14 mouse cellular contexts compared by ENCODE assay signal in genomic region chr17:57988420-57988819, GRCm38 (mm10).
DNase-seq lines count a peak whose midpoint lies in the region; ATAC-seq and TF ChIP-seq lines count a peak whose summit lies in the region.
"Had no signal": no experiment of that assay in that cellular context is flagged by ENCODE, and none has a peak within 500 bp of the region (broad histone marks: within the 10 kb centered on the region; RNA-seq: fewer than 3 reads in every experiment).

No protein-coding gene starts in this region.

- no peaks in the 10 kb centered on the region for H3K4me1 ChIP-seq in lung, postnatal 0 days (ENCODE audit: insufficient read depth, low read depth, low read length)
- no peaks in the 10 kb centered on the region for H3K4me1 ChIP-seq in MEL (ENCODE audit: control insufficient read depth in 1 of 2, insufficient read depth in 2 of 2, low read length in 2 of 2)
- H3K4me1 ChIP-seq in embryonic facial prominence, embryonic 10.5 days: no peaks in the 10 kb centered on the region
- H3K4me1 ChIP-seq: forebrain, embryonic 13.5 days; stomach, embryonic 15.5 days had no signal

- H3K9me3 ChIP-seq in lung, postnatal 0 days (ENCODE audit: low read length): no peaks in the 10 kb centered on the region
- no peaks in the 10 kb centered on the region for H3K9me3 ChIP-seq in MEL (replicated peaks; ENCODE audit: insufficient read depth, low read length)
- H3K9me3 ChIP-seq in embryonic facial prominence, embryonic 10.5 days: no peaks in the 10 kb centered on the region
- H3K9me3 ChIP-seq: forebrain, embryonic 13.5 days; stomach, embryonic 15.5 days had no signal

- peak; percentile 65 for ATAC-seq in frontal cortex, adult (ENCODE audit: low TSS enrichment)
- no peak for ATAC-seq in lung, postnatal 0 days
- ATAC-seq in activated CD4-positive, CD25-positive, alpha-beta regulatory T cell, adult 4 months: no peak
- ATAC-seq: forebrain, embryonic 13.5 days had no signal

- TF ChIP-seq RAD21 in MEL (IDR thresholded peaks at IDR 0.05; ENCODE audit: low read depth, low read length): no peak; the same call in 1 of the 2 replicates

- 43% methylated on average over 2 of the region's 2 CpGs for WGBS in lung, postnatal 0 days
- WGBS in embryonic facial prominence, embryonic 10.5 days: 46% methylated on average over 2 of the region's 2 CpGs

- DNase-seq in frontal cortex, postnatal 25 days (ENCODE audit: low spot score in 2 of 2): no peak
- DNase-seq in lung, postnatal 0 days (ENCODE audit: low spot score): peak; percentile 24
- no peak for DNase-seq in lung, postnatal 10 days
- DNase-seq in MEL (ENCODE audit: low read depth, low spot score): peak; percentile 11
- DNase-seq in embryonic facial prominence, embryonic 10.5 days (ENCODE audit: low spot score): peak; percentile 35
- DNase-seq in gastrocnemius, adult 18-20 months (ENCODE audit: low spot score): no peak
- DNase-seq: cerebellum, adult 11 months; kidney, adult 18-20 months had no signal

- no peak for TF ChIP-seq EP300 in lung, postnatal 0 days (IDR thresholded peaks at IDR 0.05)
- no peak for TF ChIP-seq EP300 in MEL (IDR thresholded peaks at IDR 0.05; ENCODE audit: low read depth in 1 of 2, low read length in 2 of 2)

- no peak overlapping the region for H3K27ac ChIP-seq in lung, postnatal 0 days (ENCODE audit: low read length)
- H3K27ac ChIP-seq in MEL (ENCODE audit: control insufficient read depth, low read depth, low read length): no peak overlapping the region
- H3K27ac ChIP-seq in embryonic facial prominence, embryonic 10.5 days (replicated peaks): no peak overlapping the region
- H3K27ac ChIP-seq: forebrain, embryonic 13.5 days; stomach, embryonic 15.5 days had no signal

- peak; percentile 47 for TF ChIP-seq CTCF in lung, postnatal 0 days (IDR thresholded peaks at IDR 0.05)
- TF ChIP-seq CTCF in MEL (IDR thresholded peaks at IDR 0.05 in 2 of 3, conservative IDR thresholded peaks at IDR 0.05 in 1 of 3; ENCODE audit: control insufficient read depth in 1 of 3, insufficient read depth in 1 of 3, low read depth in 2 of 3, low read length in 3 of 3, poor library complexity in 1 of 3, severe bottlenecking in 1 of 3): peak in 2 of 3 experiments; percentile 19 to 23; a peak in 1 of 6 replicates

- TF ChIP-seq POLR2A in MEL (IDR thresholded peaks at IDR 0.05; ENCODE audit: control insufficient read depth in 1 of 2, insufficient read depth in 1 of 2, low read depth in 1 of 2, low read length in 2 of 2, poor library complexity in 1 of 2): no peak

- no peaks in the 10 kb centered on the region for H3K36me3 ChIP-seq in lung, postnatal 0 days (ENCODE audit: insufficient read depth, low read length)
- no peaks in the 10 kb centered on the region for H3K36me3 ChIP-seq in MEL (ENCODE audit: control insufficient read depth in 1 of 2, insufficient read depth in 2 of 2, low read length in 2 of 2)
- H3K36me3 ChIP-seq in embryonic facial prominence, embryonic 10.5 days (replicated peaks): no peaks in the 10 kb centered on the region
- H3K36me3 ChIP-seq: G1E; stomach, embryonic 15.5 days had no signal

- no peak overlapping the region for H3K4me2 ChIP-seq in lung, postnatal 0 days (replicated peaks; ENCODE audit: low read depth, low read length)
- H3K4me2 ChIP-seq: forebrain, embryonic 13.5 days; heart, embryonic 11.5 days; stomach, embryonic 15.5 days had no signal

- no peaks in the 10 kb centered on the region for H3K27me3 ChIP-seq in lung, postnatal 0 days (replicated peaks; ENCODE audit: insufficient read depth, low read length)
- H3K27me3 ChIP-seq in MEL (ENCODE audit: control insufficient read depth in 1 of 2, insufficient read depth in 2 of 2, low read length in 2 of 2): no peaks in the 10 kb centered on the region
- no peaks in the 10 kb centered on the region for H3K27me3 ChIP-seq in embryonic facial prominence, embryonic 10.5 days (replicated peaks; ENCODE audit: low read depth, poor library complexity, severe bottlenecking)
- H3K27me3 ChIP-seq: forebrain, embryonic 13.5 days; stomach, embryonic 15.5 days had no signal

- no peak overlapping the region for H3K9ac ChIP-seq in lung, postnatal 0 days (replicated peaks; ENCODE audit: low read depth)
- no peak overlapping the region for H3K9ac ChIP-seq in MEL (ENCODE audit: control insufficient read depth, low read depth, low read length, poor library complexity, severe bottlenecking)
- H3K9ac ChIP-seq: forebrain, embryonic 13.5 days; stomach, embryonic 15.5 days had no signal

- H3K79me2 ChIP-seq in MEL (ENCODE audit: control insufficient read depth, insufficient read depth, low read length, poor library complexity): no peaks in the 10 kb centered on the region

- no peak overlapping the region for H3K4me3 ChIP-seq in lung, postnatal 0 days (ENCODE audit: low read depth, low read length)
- no peak overlapping the region for H3K4me3 ChIP-seq in MEL (ENCODE audit: control insufficient read depth in 1 of 2, insufficient read depth in 1 of 2, low read depth in 2 of 2, low read length in 2 of 2)
- no peak overlapping the region for H3K4me3 ChIP-seq in embryonic facial prominence, embryonic 10.5 days
- H3K4me3 ChIP-seq: forebrain, embryonic 13.5 days; stomach, embryonic 15.5 days had no signal

TF ChIP-seq in MEL, 35 proteins besides CTCF, POLR2A, EP300 and RAD21:
- no peak for TF ChIP-seq MEF2A (IDR thresholded peaks at IDR 0.05; ENCODE audit: extremely low read depth, insufficient replicate concordance, low read depth, low read length, poor library complexity, severe bottlenecking)
- no peak for TF ChIP-seq RCOR1 (IDR thresholded peaks at IDR 0.05; ENCODE audit: low read depth, low read length)
- peak; percentile 36 for TF ChIP-seq SMC3 (IDR thresholded peaks at IDR 0.05; ENCODE audit: low read depth, low read length)
- TF ChIP-seq CHD1 (IDR thresholded peaks at IDR 0.05; ENCODE audit: low read depth, low read length): no peak

Comparison
In these comparisons a context has a peak if more than half of its experiments do, and no peak if none do; other contexts are left out.
1. DNase-seq: peak in lung, postnatal 0 days (single experiment), MEL (single experiment) and embryonic facial prominence, embryonic 10.5 days (single experiment); none in frontal cortex, postnatal 25 days (0 of 2), lung, postnatal 10 days (single experiment) and gastrocnemius, adult 18-20 months (single experiment).